Mouse (Mus musculus) CH12.LX (cell line): ENCODE results near the gene Hcn1.

Source experiments
- CTCF ChIP-seq, 2 experiments: IDR thresholded peaks in 1 of 2; conservative IDR thresholded peaks in 1 of 2; 2 replicates each; pipeline ENCODE4 v1.5.1; 2011 to 2012; ENCODE audit warnings: low read depth in 2 of 2, low read length in 2 of 2, improper control_type of control experiment in 1 of 2, inconsistent platforms in 1 of 2, mild to moderate bottlenecking in 1 of 2, moderate library complexity in 1 of 2
- MAX ChIP-seq: IDR thresholded peaks from 2 replicates; pipeline ENCODE4 v1.6.1; 2011; ENCODE audit warnings: low read length, improper control_type of control experiment
- POLR2A ChIP-seq: IDR thresholded peaks from 2 replicates; pipeline ENCODE4 v1.6.1; 2011; ENCODE audit warnings: low read depth, mild to moderate bottlenecking, improper control_type of control experiment, low read length
- POLR2AphosphoS2 ChIP-seq: IDR thresholded peaks from 2 replicates; pipeline ENCODE4 v1.6.1; 2011; ENCODE audit warnings: low read depth, low read length, improper control_type of control experiment
- UBTF ChIP-seq: IDR thresholded peaks from 2 replicates; pipeline ENCODE4 v1.6.1; 2012; ENCODE audit warnings: low read depth, mild to moderate bottlenecking, inconsistent platforms, low read length, improper control_type of control experiment, moderate library complexity

GRCm38 (mm10) chr13:117710811-117711210, 108.7 kb downstream of the Hcn1 start:
- TF ChIP-seq CTCF (conservative IDR thresholded peaks at IDR 0.05 in 1 of 2, IDR thresholded peaks at IDR 0.05 in 1 of 2; ENCODE audit: low read depth in 2 of 2, low read length in 2 of 2) (no peak), MAX (no peak), POLR2AphosphoS2 (no peak), UBTF (no peak), POLR2A (no peak)
